Mouse (Mus musculus) forebrain, embryonic 11.5 days (tissue): ENCODE data around the gene Piezo1. TPM values are rescaled to one million over a fixed set of nuclear protein-coding genes. Genes with fewer than 3 reads are reported as not detected.

Source experiments
- ATAC-seq: fragments of 200-750 bp; cut with Nextera tagmentation; replicated peaks from 2 replicates; pipeline ENCODE4 v1.8.0; 2017; ENCODE audit warnings: moderate TSS enrichment; ENCODE audit not compliant: low FRiP score
- DNase-seq: peaks from one replicate; pipeline ENCODE4 v3.0.0-alpha.2; 2017; ENCODE audit warnings: low spot score
- H3K27ac ChIP-seq: fragments of 300-500 bp; sonication (generic); 2 replicates; pipeline ENCODE4 v1.5.1; 2014; ENCODE audit warnings: low read depth, low read length
- H3K27me3 ChIP-seq: fragments of 300-500 bp; sonication (generic); 2 replicates; pipeline ENCODE4 v1.6.1; 2014; ENCODE audit warnings: mild to moderate bottlenecking, low read length, mixed read lengths; ENCODE audit not compliant: control insufficient read depth, insufficient read depth
- H3K36me3 ChIP-seq: fragments of 300-500 bp; sonication (generic); 2 replicates; pipeline ENCODE4 v1.6.1; 2014; ENCODE audit warnings: mild to moderate bottlenecking, low read length, moderate library complexity, mixed read lengths; ENCODE audit not compliant: control insufficient read depth, insufficient read depth
- H3K4me1 ChIP-seq: fragments of 300-500 bp; sonication (generic); replicated peaks from 2 replicates; pipeline ENCODE4 v1.6.1; 2014; ENCODE audit warnings: low read length, mixed read lengths; ENCODE audit not compliant: control insufficient read depth, insufficient read depth
- H3K4me2 ChIP-seq: fragments of 300-500 bp; sonication (generic); 2 replicates; pipeline ENCODE4 v1.6.1; 2014; ENCODE audit warnings: low read depth, mild to moderate bottlenecking, low read length, moderate library complexity, mixed read lengths; ENCODE audit not compliant: severe bottlenecking
- H3K4me3 ChIP-seq: fragments of 300-500 bp; sonication (generic); 2 replicates; pipeline ENCODE4 v1.5.1; 2014; ENCODE audit warnings: low read depth, low read length
- H3K9ac ChIP-seq: fragments of 300-500 bp; sonication (generic); 2 replicates; pipeline ENCODE4 v1.6.1; 2014; ENCODE audit warnings: low read length
- H3K9me3 ChIP-seq: fragments of 300-500 bp; sonication (generic); 2 replicates; pipeline ENCODE4 v1.6.1; 2016; ENCODE audit warnings: low read length, mixed read lengths; ENCODE audit not compliant: control insufficient read depth
- WGBS: fragments of 180-500 bp; shearing (Covaris S2); extraction: QIAGEN DNeasy Blood & Tissue Kit; methylation state at CpG from one replicate; pipeline ENCODE4 v1.1.7; 2014; 5-methylcytosine and 5-hydroxymethylcytosine counted together
- polyA plus RNA-seq: library from polyadenylated mRNA; unstranded; fragments of >200 nt; fragmentation: Nextera tagmentation; extraction: Ambion mirVana; gene quantifications from 2 replicates; pipeline ENCODE4 v1.2.1, GENCODE M21; 2014

Gene Piezo1
- polyA plus RNA-seq, 1 experiment from 2014 or later: 5.8 TPM

DNA sequence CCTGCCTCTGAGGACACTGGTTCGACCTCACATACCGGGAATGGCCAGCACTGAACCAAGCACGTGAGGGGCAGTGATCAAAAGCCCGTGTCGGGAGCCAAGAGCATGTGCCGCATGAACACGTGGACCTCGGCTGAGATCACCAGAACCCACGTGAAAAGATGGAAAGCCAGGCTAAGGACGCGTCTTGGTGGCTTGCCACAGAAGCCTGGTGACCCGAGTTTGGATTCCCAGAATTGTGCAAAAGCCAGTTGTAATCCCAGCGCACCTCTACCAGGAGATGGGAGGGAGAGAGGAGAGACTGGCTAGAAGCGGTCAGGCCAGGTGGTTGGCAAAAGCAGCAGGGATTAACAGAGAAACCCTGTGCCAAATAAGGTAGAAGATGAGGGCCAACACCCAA lies 35.4 kb downstream of the Piezo1 start:
- ATAC-seq (no peak), DNase-seq (no peak)
- no peaks in the 10 kb centered on the region for H3K27me3 ChIP-seq
- WGBS: 94% methylated on average over 14 of the region's 14 CpGs
- peaks cover 9% of the 10 kb centered on the region for H3K4me1 ChIP-seq
- H3K4me3 ChIP-seq: no peak overlapping the region
- no peak overlapping the region for H3K27ac ChIP-seq
- H3K9ac ChIP-seq: no peak overlapping the region
- H3K36me3 ChIP-seq: no peaks in the 10 kb centered on the region
- no peak overlapping the region for H3K4me2 ChIP-seq
- no peaks in the 10 kb centered on the region for H3K9me3 ChIP-seq

DNA sequence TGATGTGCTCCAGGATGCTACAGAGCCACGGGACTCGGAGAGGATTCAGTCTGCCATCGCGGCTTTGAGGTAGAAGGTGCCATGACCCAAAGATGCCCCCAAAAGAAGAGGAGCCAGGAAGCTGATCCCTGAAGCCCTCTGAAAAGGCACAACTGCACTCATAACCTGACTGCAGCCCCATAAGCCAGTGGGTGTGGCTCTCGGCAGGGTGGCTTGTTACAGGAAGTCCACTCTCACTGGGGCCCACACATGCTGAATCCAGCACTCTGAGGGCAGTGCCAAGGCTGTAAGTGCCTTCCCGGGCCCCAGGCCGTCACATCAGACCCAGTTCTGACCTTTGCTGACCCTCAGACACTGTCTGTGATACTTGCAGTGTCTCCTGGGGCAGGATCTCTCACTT lies 38.7 kb downstream of the Piezo1 start:
- Histone ChIP-seq H3K4me3 (no peak overlapping the region), H3K9me3 (no peaks in the 10 kb centered on the region), H3K4me1 (peaks cover 1% of the 10 kb centered on the region), H3K4me2 (no peak overlapping the region), H3K27ac (no peak overlapping the region), H3K36me3 (no peaks in the 10 kb centered on the region), H3K9ac (no peak overlapping the region), H3K27me3 (no peaks in the 10 kb centered on the region)
- 88% methylated on average over 7 of the region's 7 CpGs for WGBS
- DNase-seq (no peak), ATAC-seq (no peak)

DNA sequence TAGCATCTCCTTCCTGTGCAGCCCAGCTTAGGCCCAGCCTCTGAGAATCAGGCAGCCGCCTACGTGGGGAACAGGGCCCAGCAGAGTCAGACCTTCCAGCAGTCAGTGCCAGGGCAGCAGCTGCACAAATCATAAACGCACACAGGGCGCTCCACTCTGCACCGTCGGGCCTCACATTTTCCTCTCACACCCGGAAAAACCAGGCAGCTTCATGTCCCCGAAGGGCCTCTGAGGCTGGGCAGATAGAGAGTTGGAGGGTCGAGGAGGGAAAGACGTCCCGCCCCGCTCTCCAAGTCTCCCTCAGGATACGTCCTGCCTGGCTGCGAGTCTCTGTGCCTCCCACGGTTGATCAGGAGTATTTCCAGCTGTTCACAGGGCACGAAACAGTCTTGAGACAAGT lies 39.6 kb downstream of the Piezo1 start:
- no peak for ATAC-seq
- no peak overlapping the region for H3K4me2 ChIP-seq
- no peaks in the 10 kb centered on the region for H3K27me3 ChIP-seq
- H3K4me1 ChIP-seq: no peaks in the 10 kb centered on the region
- no peak for DNase-seq
- no peaks in the 10 kb centered on the region for H3K36me3 ChIP-seq
- H3K4me3 ChIP-seq: no peak overlapping the region
- H3K27ac ChIP-seq: no peak overlapping the region
- WGBS: 88% methylated on average over 16 of the region's 16 CpGs
- H3K9me3 ChIP-seq: no peaks in the 10 kb centered on the region
- no peak overlapping the region for H3K9ac ChIP-seq

DNA sequence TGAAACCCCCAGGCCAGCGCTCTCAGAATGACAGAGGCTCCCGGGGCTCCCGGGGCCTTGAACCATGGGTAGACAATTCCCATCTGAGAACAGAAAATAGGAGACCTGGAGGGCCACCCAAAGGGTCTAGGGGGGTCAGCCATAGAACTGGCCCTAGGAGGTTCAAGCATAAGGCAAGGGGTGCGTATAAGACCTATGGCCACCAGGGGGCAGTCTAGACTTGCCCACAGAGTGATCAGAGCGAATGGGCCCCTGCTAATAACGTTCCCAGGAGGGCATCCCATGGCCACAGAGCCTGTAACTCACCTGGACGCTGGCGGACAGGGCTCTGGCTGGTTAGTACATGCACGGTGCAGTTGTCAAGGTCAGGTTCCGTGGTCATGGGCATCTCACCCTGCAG lies 50.3 kb downstream of the Piezo1 start:
- H3K27me3 ChIP-seq: no peaks in the 10 kb centered on the region
- H3K9me3 ChIP-seq: no peaks in the 10 kb centered on the region
- DNase-seq (peak; percentile 85), ATAC-seq (0 out of 2 replicates have a peak, but pooled peaks have one; percentile 56)
- no peaks in the 10 kb centered on the region for H3K36me3 ChIP-seq
- H3K4me1 ChIP-seq: no peaks in the 10 kb centered on the region; the same call in 1 of the 2 replicates
- H3K9ac ChIP-seq: no peak overlapping the region
- H3K4me3 ChIP-seq: no peak overlapping the region
- H3K27ac ChIP-seq: no peak overlapping the region
- 40% methylated on average over 10 of the region's 10 CpGs for WGBS
- no peak overlapping the region for H3K4me2 ChIP-seq

DNA sequence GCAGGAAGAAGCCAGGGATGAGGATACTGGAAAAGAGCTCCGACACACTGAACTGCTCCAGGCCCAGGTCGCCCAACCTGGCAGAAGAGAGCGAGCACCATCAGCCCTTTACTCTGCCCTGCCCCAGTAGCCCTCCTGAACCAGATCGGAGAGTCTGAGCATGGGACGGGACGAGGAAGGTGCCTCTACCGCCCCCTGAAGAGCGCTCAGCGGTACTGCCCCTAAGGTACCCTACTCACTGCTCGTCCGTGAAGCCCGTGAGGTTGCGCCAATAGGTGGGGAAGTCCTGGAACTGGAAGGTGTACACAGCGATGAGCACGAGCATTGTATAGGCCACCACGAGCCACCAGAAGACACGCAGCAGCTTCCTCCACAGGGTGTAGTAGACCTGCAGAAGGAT lies 53.2 kb downstream of the Piezo1 start:
- DNase-seq: no peak
- Histone ChIP-seq H3K27ac (no peak overlapping the region), H3K4me2 (no peak overlapping the region), H3K27me3 (no peaks in the 10 kb centered on the region), H3K4me1 (no peaks in the 10 kb centered on the region), H3K9ac (no peak overlapping the region), H3K4me3 (no peak overlapping the region), H3K9me3 (no peaks in the 10 kb centered on the region), H3K36me3 (no peaks in the 10 kb centered on the region)
- ATAC-seq: no peak
- 73% methylated on average over 17 of the region's 17 CpGs for WGBS

DNA sequence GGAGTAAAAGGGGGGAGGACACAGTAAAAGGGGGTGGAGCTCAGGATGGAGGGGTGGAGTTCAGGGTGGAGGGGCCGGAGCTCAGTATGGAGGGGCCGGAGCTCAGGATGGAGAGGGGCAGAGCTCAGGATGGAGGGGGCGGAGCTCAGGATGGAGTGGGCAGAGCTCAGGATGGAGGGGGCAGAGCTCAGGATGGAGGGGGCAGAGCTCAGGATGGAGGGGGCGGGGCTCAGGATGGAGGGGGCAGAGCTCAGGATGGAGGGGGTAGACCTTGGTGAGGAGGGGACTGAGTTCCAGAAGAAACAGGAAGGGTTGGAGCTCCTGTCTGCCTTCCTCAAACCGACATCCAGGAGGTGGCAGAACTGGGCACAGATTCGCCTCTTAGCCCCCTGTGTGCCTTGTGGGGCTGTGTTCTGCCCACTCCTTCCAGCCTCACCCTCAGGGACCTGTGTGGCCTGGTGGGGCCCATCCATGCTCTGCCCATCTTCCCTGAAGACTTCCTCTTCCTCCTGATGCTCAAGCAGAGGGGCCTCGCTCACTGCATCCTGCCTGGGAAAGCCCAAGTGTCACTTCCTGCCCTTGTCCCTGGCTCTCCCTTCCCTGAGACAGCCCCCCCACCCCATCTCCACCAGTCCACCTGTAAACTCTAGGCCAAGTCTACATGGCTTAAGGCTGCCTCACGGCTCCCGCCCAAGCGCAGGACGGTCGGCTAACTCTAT lies 54.0 kb downstream of the Piezo1 start:
- no peaks in the 10 kb centered on the region for H3K27me3 ChIP-seq
- H3K27ac ChIP-seq: no peak overlapping the region
- H3K4me1 ChIP-seq: no peaks in the 10 kb centered on the region
- no peaks in the 10 kb centered on the region for H3K9me3 ChIP-seq
- H3K4me2 ChIP-seq: no peak overlapping the region
- no peak overlapping the region for H3K9ac ChIP-seq
- H3K36me3 ChIP-seq: no peaks in the 10 kb centered on the region
- H3K4me3 ChIP-seq: no peak overlapping the region
- ATAC-seq (no peak), DNase-seq (no peak)
- WGBS: 89% methylated on average over 12 of the region's 12 CpGs

DNA sequence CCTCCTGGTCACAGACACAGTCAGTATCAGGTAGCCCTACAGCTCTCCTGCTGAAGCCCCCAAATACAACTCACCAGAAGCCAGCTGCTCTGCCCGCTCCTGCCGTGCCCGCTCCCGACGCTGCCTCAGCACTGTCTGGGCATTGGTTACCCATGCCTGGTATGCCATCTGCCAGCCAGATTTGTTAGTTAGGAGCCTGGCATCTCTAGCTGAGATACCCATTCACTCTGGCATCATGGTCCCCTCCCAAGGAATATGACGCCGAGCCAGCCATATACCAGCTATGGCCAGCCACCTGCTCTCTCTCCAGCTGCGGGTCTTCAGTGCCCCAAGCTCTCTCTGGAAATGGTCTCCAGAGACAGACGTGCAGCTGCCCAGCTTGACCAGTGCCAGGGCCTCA lies 62.7 kb downstream of the Piezo1 start:
- Histone ChIP-seq H3K27me3 (no peaks in the 10 kb centered on the region), H3K4me3 (no peak overlapping the region)
- 93% methylated on average over 9 of the region's 9 CpGs for WGBS

DNA sequence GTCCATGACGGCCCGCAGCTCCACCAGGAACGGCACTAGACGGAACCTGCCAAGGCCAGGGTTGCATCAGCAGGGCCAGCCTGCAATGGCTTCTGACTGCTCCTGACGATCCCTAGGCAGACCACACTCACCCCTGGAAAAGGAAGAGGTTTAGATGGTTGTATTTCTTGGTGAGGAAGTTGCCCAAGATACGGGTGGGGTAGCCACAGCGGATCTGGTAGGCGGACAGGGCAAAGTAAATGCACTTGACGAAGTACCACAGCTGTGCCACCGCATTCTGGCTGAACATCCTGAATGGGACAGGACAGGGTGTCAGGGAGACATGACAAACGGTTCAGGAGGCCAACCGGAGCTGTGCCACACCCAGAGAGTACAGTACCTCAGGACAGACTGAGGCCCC lies 66.3 kb downstream of the Piezo1 start:
- DNase-seq (no peak), ATAC-seq (no peak)
- 93% methylated on average over 12 of the region's 12 CpGs for WGBS
- Histone ChIP-seq H3K9ac (no peak overlapping the region), H3K36me3 (peaks cover 9% of the 10 kb centered on the region), H3K4me3 (no peak overlapping the region), H3K9me3 (no peaks in the 10 kb centered on the region), H3K4me1 (no peaks in the 10 kb centered on the region), H3K27ac (no peak overlapping the region), H3K4me2 (no peak overlapping the region), H3K27me3 (no peaks in the 10 kb centered on the region)

More for the DNA sequence above, 62.7 kb downstream of the Piezo1 start:
- Histone ChIP-seq H3K9me3 (no peaks in the 10 kb centered on the region), H3K9ac (no peak overlapping the region), H3K27ac (no peak overlapping the region), H3K4me2 (no peak overlapping the region), H3K4me1 (no peaks in the 10 kb centered on the region), H3K36me3 (peaks cover 7% of the 10 kb centered on the region)
- no peak for ATAC-seq
- DNase-seq: no peak

DNA sequence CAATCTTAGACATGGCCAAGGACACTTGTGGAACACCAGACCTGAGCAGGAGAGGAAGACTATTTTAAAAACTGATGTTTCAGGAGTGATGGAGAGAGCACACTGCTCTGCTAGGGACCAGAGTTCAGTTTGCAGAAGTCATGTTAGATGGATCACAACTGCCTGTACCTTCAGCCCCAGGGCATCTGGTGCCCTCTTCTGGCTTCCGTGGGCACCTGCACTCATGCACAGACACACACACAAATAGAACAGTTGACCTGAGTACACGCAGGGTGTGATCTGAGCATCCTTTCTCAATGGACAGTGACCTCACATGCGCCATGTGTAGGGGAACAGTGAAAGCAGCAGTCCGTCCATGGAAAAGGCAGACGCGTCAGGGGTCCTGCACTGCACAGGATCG lies 67.3 kb downstream of the Piezo1 start:
- no peaks in the 10 kb centered on the region for H3K27me3 ChIP-seq
- WGBS: 96% methylated on average over 7 of the region's 7 CpGs
- H3K4me1 ChIP-seq: no peaks in the 10 kb centered on the region
- no peak overlapping the region for H3K9ac ChIP-seq
- peaks cover 9% of the 10 kb centered on the region for H3K36me3 ChIP-seq
- H3K27ac ChIP-seq: no peak overlapping the region
- DNase-seq (no peak), ATAC-seq (no peak)
- no peak overlapping the region for H3K4me2 ChIP-seq
- no peaks in the 10 kb centered on the region for H3K9me3 ChIP-seq
- H3K4me3 ChIP-seq: no peak overlapping the region
